Mouse (Mus musculus): Measurements from ENCODE around the gene Rarres2. TPM values are rescaled to one million over a fixed set of nuclear protein-coding genes. Genes with fewer than 3 reads are reported as not detected.

Rarres2 gene
- 5.1 and 7.6 TPM in 2 replicates for polyA plus RNA-seq (2015; fragmentation: Nextera tagmentation; extraction: Ambion mirVana)

DNA sequence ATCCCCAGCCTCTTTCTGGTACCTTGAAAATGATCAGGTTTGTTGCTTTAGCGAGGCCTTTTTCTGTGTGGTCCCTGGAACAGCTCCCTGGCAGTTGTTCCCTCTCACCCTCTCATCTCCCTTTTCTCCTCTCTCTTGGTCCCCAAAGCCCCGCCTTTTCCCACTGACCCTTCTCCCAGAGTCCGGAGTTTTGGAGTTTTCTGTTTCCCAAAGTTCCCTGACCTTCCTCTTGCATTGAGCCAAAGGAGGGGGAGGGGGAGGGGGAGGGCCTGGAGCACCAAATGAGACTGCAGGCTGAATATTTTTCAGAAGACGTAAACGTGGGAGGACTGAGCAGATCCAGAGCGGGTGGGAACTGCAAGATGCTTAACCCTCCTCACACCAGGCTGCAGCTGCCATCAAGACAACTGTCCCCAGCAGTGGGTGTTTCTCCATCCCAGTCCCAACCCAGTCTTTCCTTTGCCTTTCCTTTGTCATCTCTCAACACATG, at the start of gene Rarres2:
Rarres2 (minus strand) TSS at position 218 of the 490 bp plus-strand sequence.
- WGBS: 38% methylated on average over 6 of the region's 6 CpGs

DNA sequence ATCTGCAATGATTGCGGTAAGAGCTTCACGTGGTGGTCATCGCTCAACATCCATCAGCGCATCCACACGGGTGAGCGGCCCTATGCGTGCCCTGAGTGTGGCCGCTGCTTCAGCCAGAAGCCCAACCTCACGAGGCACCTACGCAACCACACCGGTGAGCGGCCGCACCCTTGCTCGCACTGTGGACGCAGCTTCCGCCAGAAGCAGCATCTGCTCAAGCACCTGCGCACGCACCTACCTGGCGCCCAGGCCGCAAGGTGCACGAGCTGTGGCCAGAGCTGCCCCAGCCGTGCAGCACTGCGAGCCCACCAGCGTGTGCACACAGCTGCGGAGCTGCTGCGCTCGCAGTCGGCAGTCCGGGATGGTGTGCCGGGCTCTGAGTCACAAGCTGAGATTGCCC, 47.4 kb upstream of the Rarres2 start:
- H3K36me3 ChIP-seq: peaks cover 27% of the 10 kb centered on the region
- WGBS: 95% methylated on average over 30 of the region's 30 CpGs
- no peak overlapping the region for H3K27ac ChIP-seq (replicated peaks)
- no peaks in the 10 kb centered on the region for H3K9me3 ChIP-seq
- no peak overlapping the region for H3K9ac ChIP-seq
- no peak overlapping the region for H3K4me3 ChIP-seq
- H3K4me1 ChIP-seq (replicated peaks): no peaks in the 10 kb centered on the region
- H3K27me3 ChIP-seq: no peaks in the 10 kb centered on the region
- ATAC-seq (ENCODE audit: low FRiP score, low read depth): no peak
- no peak overlapping the region for H3K4me2 ChIP-seq

More for the DNA sequence above, at the start of gene Rarres2:
- ATAC-seq (ENCODE audit: low FRiP score, low read depth): no peak
- Histone ChIP-seq H3K4me1 (replicated peaks) (0 out of 2 replicates have a peak, but pooled peaks cover 4% of the 10 kb centered on the region), H3K36me3 (no peaks in the 10 kb centered on the region), H3K9ac (no peak within 1 kb of the TSS), H3K4me2 (no peak within 1 kb of the TSS), H3K4me3 (no peak within 1 kb of the TSS), H3K27ac (replicated peaks) (no peak within 1 kb of the TSS), H3K9me3 (no peaks in the 10 kb centered on the region), H3K27me3 (no peaks in the 10 kb centered on the region)

DNA sequence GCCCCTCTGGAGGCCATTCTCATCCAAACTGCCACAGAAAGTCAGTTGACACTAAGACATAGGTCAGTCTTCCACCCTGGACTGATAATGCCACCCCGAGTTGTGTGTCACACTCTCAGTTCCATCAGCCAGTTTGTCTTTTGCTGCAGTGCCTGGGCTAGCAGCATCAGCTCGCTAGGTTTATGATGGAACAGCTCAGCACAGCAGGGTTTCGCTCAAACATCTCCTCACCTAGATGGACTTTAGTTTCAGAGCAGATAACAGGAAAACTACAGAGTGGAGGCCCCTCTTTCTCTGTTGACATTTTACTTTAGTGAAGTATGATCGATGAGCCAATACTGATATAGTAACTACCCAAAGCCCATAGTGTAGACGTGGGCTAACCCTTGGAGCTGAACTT, 42.2 kb upstream of the Rarres2 start:
- Histone ChIP-seq H3K36me3 (peaks cover 31% of the 10 kb centered on the region), H3K9me3 (no peaks in the 10 kb centered on the region), H3K4me3 (no peak overlapping the region), H3K9ac (no peak overlapping the region), H3K4me1 (replicated peaks) (no peaks in the 10 kb centered on the region), H3K4me2 (no peak overlapping the region), H3K27ac (replicated peaks) (no peak overlapping the region), H3K27me3 (no peaks in the 10 kb centered on the region)
- ATAC-seq (ENCODE audit: low FRiP score, low read depth): no peak
- 97% methylated on average over 5 of the region's 5 CpGs for WGBS

DNA sequence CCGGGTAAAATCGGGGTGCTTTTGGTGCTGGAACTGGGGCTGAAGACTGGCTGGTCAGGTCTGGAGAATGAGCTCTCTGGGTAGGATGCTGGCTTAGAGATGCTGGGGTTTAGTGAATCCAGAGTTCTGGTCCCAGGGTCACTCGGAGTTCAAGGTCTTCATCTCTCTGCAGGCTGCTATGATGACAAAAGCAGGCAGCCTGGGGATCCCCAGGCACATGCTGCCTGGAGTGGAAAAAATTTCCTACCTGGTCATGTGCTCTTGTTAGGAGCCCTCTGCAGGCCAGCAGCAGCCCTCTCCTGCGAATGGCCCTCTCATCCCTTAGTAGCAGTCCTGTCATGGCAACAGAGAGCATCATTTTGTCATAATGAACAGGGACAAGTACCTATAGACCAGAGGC, 40.9 kb upstream of the Rarres2 start:
- H3K4me3 ChIP-seq: no peak overlapping the region
- no peak overlapping the region for H3K27ac ChIP-seq (replicated peaks)
- H3K4me1 ChIP-seq (replicated peaks): 0 out of 2 replicates have a peak, but pooled peaks cover 4% of the 10 kb centered on the region
- H3K36me3 ChIP-seq: peaks cover 21% of the 10 kb centered on the region
- no peak overlapping the region for H3K4me2 ChIP-seq
- no peak for ATAC-seq (ENCODE audit: low FRiP score, low read depth)
- WGBS: 88% methylated on average over 4 of the region's 4 CpGs
- H3K27me3 ChIP-seq: no peaks in the 10 kb centered on the region
- no peak overlapping the region for H3K9ac ChIP-seq
- no peaks in the 10 kb centered on the region for H3K9me3 ChIP-seq

DNA sequence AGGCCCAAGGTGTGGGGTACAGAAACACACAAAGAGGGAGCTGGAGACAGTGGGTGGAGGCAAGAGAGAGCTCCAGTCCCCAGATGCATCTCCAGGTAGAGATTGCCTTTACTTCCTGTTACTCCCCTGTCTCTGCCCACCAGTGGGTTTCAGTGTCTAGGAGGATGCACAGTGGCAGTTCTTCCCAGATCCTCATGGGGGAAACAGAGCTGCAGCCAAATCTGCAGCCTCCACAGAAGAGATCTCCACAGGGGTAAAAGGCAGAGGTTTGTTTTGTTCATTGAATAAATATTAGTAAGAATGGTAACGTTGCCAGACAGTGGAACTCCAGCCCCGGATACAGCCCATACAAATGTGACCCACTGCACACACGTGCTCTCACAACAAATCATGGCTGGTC, 38.1 kb upstream of the Rarres2 start:
- no peak for ATAC-seq (ENCODE audit: low FRiP score, low read depth)
- no peak overlapping the region for H3K4me2 ChIP-seq
- no peaks in the 10 kb centered on the region for H3K9me3 ChIP-seq
- H3K36me3 ChIP-seq: peaks cover 19% of the 10 kb centered on the region
- H3K27ac ChIP-seq (replicated peaks): no peak overlapping the region
- no peak overlapping the region for H3K9ac ChIP-seq
- H3K4me3 ChIP-seq: no peak overlapping the region
- H3K4me1 ChIP-seq (replicated peaks): 0 out of 2 replicates have a peak, but pooled peaks cover 4% of the 10 kb centered on the region
- H3K27me3 ChIP-seq: no peaks in the 10 kb centered on the region
- 70% methylated on average over 3 of the region's 3 CpGs for WGBS

DNA sequence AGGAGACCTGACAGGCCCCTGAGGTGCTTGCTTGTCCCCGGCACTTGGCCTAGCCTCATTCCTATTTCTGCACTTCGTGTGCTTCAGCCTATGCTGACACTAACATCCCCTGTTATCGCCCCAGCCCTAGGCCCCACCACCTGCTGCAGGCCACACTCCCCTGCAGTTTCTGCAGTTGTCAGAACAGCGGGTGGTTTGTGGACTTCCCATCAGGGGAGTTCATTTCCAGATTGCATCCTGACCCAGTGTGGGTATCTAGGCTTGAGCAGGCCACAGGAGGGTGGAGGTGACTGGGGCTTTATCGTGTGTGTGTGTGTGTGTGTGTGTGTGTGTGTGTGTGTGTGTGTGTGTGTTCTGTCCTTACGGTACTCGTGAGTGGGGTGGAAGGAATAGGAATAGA, 36.9 kb upstream of the Rarres2 start:
- Histone ChIP-seq H3K4me2 (no peak overlapping the region), H3K9ac (no peak overlapping the region), H3K9me3 (no peaks in the 10 kb centered on the region), H3K27me3 (no peaks in the 10 kb centered on the region), H3K36me3 (peaks cover 14% of the 10 kb centered on the region), H3K4me3 (no peak overlapping the region), H3K4me1 (replicated peaks) (0 out of 2 replicates have a peak, but pooled peaks cover 4% of the 10 kb centered on the region), H3K27ac (replicated peaks) (no peak overlapping the region)
- no peak; the same call in 1 of the 2 replicates for ATAC-seq (ENCODE audit: low FRiP score, low read depth)
- 53% methylated on average over 7 of the region's 7 CpGs for WGBS

DNA sequence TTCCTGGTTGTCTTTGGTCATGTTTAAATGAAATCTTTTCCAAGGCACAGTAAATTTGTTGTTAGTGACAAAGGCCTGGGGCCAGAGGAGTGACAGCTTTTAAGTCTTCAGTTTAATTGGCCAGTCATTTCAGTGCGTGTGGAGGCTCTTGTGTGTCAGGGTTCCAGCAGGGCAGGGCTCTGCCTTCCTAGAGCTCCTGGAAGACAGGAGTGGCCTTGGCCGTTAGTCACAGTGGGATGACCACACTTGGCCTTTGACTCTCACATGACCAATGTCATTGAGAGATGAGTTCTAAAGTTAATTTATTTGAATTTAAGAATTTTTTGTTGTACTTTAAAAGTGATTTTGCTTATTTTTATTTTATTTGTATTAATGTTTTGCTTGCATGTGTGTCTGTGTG, 35.5 kb upstream of the Rarres2 start:
- peaks cover 1% of the 10 kb centered on the region for H3K36me3 ChIP-seq
- no peak overlapping the region for H3K4me3 ChIP-seq
- WGBS: 66% methylated on average over 2 of the region's 2 CpGs
- no peak overlapping the region for H3K9ac ChIP-seq
- H3K9me3 ChIP-seq: no peaks in the 10 kb centered on the region
- H3K4me1 ChIP-seq (replicated peaks): peaks cover 6% of the 10 kb centered on the region; the same call in 1 of the 2 replicates
- no peak overlapping the region for H3K27ac ChIP-seq (replicated peaks)
- H3K4me2 ChIP-seq: no peak overlapping the region
- no peaks in the 10 kb centered on the region for H3K27me3 ChIP-seq
- no peak for ATAC-seq (ENCODE audit: low FRiP score, low read depth)

DNA sequence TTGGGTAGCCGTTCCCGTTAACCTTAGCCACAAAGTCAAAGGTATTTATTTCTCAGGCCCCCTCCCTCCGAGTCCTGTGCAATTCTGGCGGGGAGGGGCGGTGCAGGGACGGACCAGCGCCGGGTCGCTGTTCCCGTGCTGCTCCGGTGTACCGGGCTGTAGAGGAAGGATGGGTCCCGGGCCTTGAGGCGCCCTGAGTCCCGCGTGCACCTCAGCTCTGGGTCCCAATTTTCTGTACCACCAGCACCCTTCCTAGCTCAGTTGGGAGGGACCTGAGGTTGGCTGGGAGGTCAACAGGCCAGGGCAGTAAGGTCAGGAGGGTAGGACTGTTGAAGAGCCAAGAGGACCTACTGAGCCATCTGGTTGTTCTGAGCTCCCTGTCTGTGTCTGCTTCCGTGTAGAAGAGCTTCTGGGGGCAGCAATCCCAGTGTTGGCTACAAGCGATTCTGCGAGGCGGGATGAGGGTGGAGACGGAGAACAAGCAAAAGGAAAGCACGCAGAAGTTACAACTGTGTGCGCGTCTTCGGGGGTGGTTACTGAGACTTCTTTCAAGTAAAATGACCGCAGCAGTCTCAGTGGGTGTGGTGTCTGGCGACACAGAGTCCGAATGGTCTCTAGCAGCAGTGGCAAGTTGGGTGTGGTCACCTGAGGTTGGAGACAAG, 29.6 kb upstream of the Rarres2 start:
- Histone ChIP-seq H3K9ac (peak overlapping the region; percentile 99), H3K4me2 (peak overlapping the region; percentile 93), H3K4me1 (replicated peaks) (peaks cover 21% of the 10 kb centered on the region), H3K27ac (replicated peaks) (peak overlapping the region; percentile 95), H3K9me3 (peaks cover 8% of the 10 kb centered on the region), H3K4me3 (peak overlapping the region; percentile 65), H3K27me3 (no peaks in the 10 kb centered on the region), H3K36me3 (peaks cover 30% of the 10 kb centered on the region)
- WGBS: 0% methylated on average over 28 of the region's 28 CpGs
- ATAC-seq (ENCODE audit: low FRiP score, low read depth): peak; percentile 89

DNA sequence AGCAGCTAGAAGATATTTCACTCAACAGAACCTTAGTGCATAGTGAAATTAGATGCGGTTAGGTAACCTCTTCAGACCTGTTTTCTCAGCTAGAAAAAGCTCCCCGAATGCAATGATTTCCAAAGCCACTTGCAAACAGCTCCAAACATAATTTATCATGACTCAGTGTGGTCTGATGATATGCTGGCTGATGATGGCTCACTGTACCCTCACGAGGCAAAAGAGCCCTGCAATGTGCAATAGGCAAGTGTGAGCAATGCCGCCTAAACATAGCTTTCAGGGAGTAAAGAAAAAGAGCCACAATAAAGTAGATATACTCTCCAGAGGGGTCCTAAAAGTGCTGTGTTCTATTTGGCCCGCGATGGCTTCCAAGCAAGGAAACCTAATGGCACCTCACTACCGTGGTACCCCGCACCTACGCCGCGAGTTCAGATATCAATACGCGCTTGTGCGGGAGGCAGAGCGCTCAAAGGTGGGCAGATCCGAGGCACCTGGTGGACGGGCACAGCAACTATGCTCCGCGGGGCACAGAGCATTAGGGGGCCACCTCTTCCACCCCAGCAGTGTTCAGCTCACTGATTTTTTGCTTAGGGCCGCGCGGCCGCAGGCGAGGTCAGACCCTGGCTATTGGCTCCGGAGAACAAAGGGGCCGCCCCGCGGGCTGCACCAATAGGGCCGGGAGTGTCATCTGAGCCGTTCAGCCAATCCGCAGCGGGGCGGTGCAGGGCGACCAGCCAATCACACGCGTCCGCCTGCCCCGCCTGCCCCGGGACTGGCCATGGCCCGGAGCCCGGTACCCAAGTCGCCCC, 28.9 kb upstream of the Rarres2 start, which contains the start of gene Zfp775:
Zfp775 (plus strand) TSS at position 793 of the 809 bp plus-strand sequence.
- Histone ChIP-seq H3K27me3 (no peaks in the 10 kb centered on the region), H3K4me1 (replicated peaks) (peaks cover 21% of the 10 kb centered on the region), H3K9ac (peak within 1 kb of the TSS; percentile 99), H3K36me3 (peaks cover 38% of the 10 kb centered on the region), H3K9me3 (peaks cover 15% of the 10 kb centered on the region), H3K4me2 (peak within 1 kb of the TSS; percentile 93), H3K27ac (replicated peaks) (peak within 1 kb of the TSS; percentile 95), H3K4me3 (peak within 1 kb of the TSS; percentile 65)
- ATAC-seq (ENCODE audit: low FRiP score, low read depth): peak; percentile 99
- 4% methylated on average over 42 of the region's 42 CpGs for WGBS

DNA sequence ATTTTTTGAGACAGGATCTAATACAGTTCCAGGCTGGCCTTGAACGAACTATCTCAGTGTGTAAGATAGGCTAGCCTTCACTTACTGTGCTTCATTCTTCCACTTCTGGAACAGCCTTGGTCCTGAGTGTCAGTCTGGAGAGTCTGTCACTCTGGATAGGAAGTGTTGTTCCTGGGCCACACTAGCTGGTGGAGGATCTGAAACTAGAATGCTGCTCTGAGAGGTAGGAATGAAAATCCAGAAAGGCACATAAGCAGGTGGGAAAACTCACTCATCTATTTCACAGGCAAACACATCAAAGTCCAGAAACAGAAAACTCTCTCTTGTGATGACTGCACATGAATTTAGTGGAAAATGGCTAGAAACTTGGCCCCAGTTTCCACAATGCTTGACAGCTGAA, 28.0 kb upstream of the Rarres2 start:
- no peak overlapping the region for H3K9ac ChIP-seq
- peaks cover 22% of the 10 kb centered on the region for H3K9me3 ChIP-seq
- no peak overlapping the region for H3K4me2 ChIP-seq
- ATAC-seq (ENCODE audit: low FRiP score, low read depth): no peak
- H3K27me3 ChIP-seq: no peaks in the 10 kb centered on the region
- WGBS: 95% methylated on average over 1 of the region's 1 CpGs
- peaks cover 21% of the 10 kb centered on the region for H3K4me1 ChIP-seq (replicated peaks)
- H3K4me3 ChIP-seq: no peak overlapping the region
- peak overlapping the region; percentile 95 for H3K27ac ChIP-seq (replicated peaks)
- peaks cover 46% of the 10 kb centered on the region for H3K36me3 ChIP-seq

DNA sequence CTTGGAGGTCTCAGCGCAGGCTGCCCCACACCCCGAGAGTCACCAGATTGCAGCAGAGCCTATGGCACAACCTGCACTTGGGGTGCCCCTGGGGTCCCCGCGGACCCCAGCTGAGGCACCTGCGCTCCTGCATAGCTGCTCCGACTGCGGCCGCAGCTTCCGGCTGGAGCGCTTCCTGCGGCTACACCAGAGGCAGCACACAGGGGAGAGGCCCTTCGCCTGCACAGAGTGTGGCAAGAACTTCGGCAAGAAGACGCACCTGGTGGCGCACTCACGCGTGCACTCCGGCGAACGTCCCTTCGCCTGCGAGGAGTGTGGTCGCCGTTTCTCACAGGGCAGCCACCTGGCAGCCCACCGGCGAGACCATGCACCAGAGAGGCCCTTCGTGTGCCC, 24.6 kb upstream of the Rarres2 start:
- H3K4me2 ChIP-seq: no peak overlapping the region
- no peaks in the 10 kb centered on the region for H3K27me3 ChIP-seq
- H3K9ac ChIP-seq: no peak overlapping the region
- WGBS: 97% methylated on average over 27 of the region's 27 CpGs
- H3K4me3 ChIP-seq: no peak overlapping the region
- peaks cover 46% of the 10 kb centered on the region for H3K36me3 ChIP-seq
- peaks cover 31% of the 10 kb centered on the region for H3K4me1 ChIP-seq (replicated peaks)
- ATAC-seq (ENCODE audit: low FRiP score, low read depth): no peak
- H3K27ac ChIP-seq (replicated peaks): no peak overlapping the region
- peaks cover 22% of the 10 kb centered on the region for H3K9me3 ChIP-seq

Data from hindbrain, embryonic 15.5 days (tissue).